Mouse (Mus musculus) naive thymus-derived CD4-positive, alpha-beta T cell, adult 2 months (primary cell): ENCODE results near the gene Ifi213.
"Not testable (repeated sequence)": the region's sequence is repeated elsewhere in the genome, so short reads cannot be mapped to it uniquely, and the experiment has no call there.

ENCODE experiments used
- DNase-seq: peaks from one replicate; pipeline ENCODE4 v3.0.0-alpha.2; 2011; ENCODE audit warnings: low read depth

The Ifi213 gene

GRCm38 (mm10) chr1:173598838-173599494 lies at the start of gene Ifi213:
TSS of gene Ifi213 (minus strand) at chr1:173599274.
- DNase-seq, result peak; percentile 73

- DNase-seq, result no peak
Measured at GRCm38 (mm10) chr1:173645393-173645792, 46.3 kb upstream of the Ifi213 start.

- DNase-seq, result peak; percentile 48
Measured at GRCm38 (mm10) chr1:173633969-173634645, 35.0 kb upstream of the Ifi213 start.

- DNase-seq, result peak; percentile 77
Measured at GRCm38 (mm10) chr1:173630622-173631021, 31.5 kb upstream of the Ifi213 start, which contains the start of gene Ifi209. TSS of gene Ifi209 (plus strand) at chr1:173630917.

- DNase-seq, result no peak
Measured at GRCm38 (mm10) chr1:173626686-173627085, 27.6 kb upstream of the Ifi213 start.

- no peak for DNase-seq
Measured at GRCm38 (mm10) chr1:173624052-173624451, 25.0 kb upstream of the Ifi213 start.

GRCm38 (mm10) chr1:173622216-173622615 lies 23.1 kb upstream of the Ifi213 start:
- DNase-seq, result not testable (repeated sequence)

GRCm38 (mm10) chr1:173610291-173610690 lies 11.2 kb upstream of the Ifi213 start:
- not testable (repeated sequence) for DNase-seq

GRCm38 (mm10) chr1:173589698-173590097 lies 9.4 kb downstream of the Ifi213 start:
- DNase-seq, result not testable (repeated sequence)

- no peak for DNase-seq
Measured at GRCm38 (mm10) chr1:173579921-173580585, 19.0 kb downstream of the Ifi213 start.

- DNase-seq, result no peak
Measured at GRCm38 (mm10) chr1:173579079-173579478, 20.0 kb downstream of the Ifi213 start.

- DNase-seq, result not testable (repeated sequence)
Measured at GRCm38 (mm10) chr1:173550491-173551050, 48.5 kb downstream of the Ifi213 start.

- DNase-seq, result peak; percentile 51
Measured at GRCm38 (mm10) chr1:173548798-173549197, 50.3 kb downstream of the Ifi213 start.

- peak; percentile 71 for DNase-seq
Measured at GRCm38 (mm10) chr1:173535791-173536190, 63.3 kb downstream of the Ifi213 start, which contains the start of gene Ifi214. TSS of gene Ifi214 (minus strand) at chr1:173535957.

- DNase-seq, result no peak
Measured at GRCm38 (mm10) chr1:173521452-173521851, 77.6 kb downstream of the Ifi213 start.
